Comparison of ENCODE assay signal across 9 mouse cellular contexts in genomic region chr5:121998981-121999795, GRCm38 (mm10). TPM values are rescaled to one million over a fixed set of nuclear protein-coding genes. Genes with fewer than 3 reads are reported as not detected.
A peak's percentile ranks its signal among the peaks of the same experiment; 100 is the strongest.
DNase-seq lines count a peak whose midpoint lies in the region; ATAC-seq and TF ChIP-seq lines count a peak whose summit lies in the region.
"Had no signal": no experiment of that assay in that cellular context is flagged by ENCODE, and none has a peak within 500 bp of the region (broad histone marks: within the 10 kb centered on the region; RNA-seq: fewer than 3 reads in every experiment).

No protein-coding gene starts in this region.

- no peak for TF ChIP-seq POLR2A in bone marrow, adult 2 months (IDR thresholded peaks at IDR 0.05; ENCODE audit: borderline replicate concordance, control insufficient read depth, low read depth, low read length)
- no peak for TF ChIP-seq POLR2A in embryonic fibroblast, embryonic 13.5 days (IDR thresholded peaks at IDR 0.05; ENCODE audit: low read depth, low read length)

- WGBS in midbrain, embryonic 14.5 days, result 67% methylated on average over 10 of the region's 10 CpGs
- WGBS in midbrain, embryonic 16.5 days, result 61% methylated on average over 10 of the region's 10 CpGs
- WGBS in bone marrow, adult 2 months, result 48% methylated on average over 10 of the region's 10 CpGs
- WGBS in liver, embryonic 13.5 days (ENCODE audit: insufficient replicate concordance), result 43% methylated on average over 10 of the region's 10 CpGs

- peak; percentile 72 for TF ChIP-seq CTCF in bone marrow, adult 2 months (IDR thresholded peaks at IDR 0.05; ENCODE audit: control insufficient read depth, insufficient read depth, low read length)
- TF ChIP-seq CTCF in embryonic fibroblast, embryonic 13.5 days (IDR thresholded peaks at IDR 0.05; ENCODE audit: borderline replicate concordance, insufficient read depth, low read length), result peak; percentile 47; the same call in 1 of the 2 replicates

- peak; percentile 68 for DNase-seq in midbrain, embryonic 14.5 days
- peak; percentile 2 to 66 for DNase-seq in kidney, adult 8-10 months
- DNase-seq in liver, embryonic 13.5 days, result peak; percentile 27
- peak; percentile 67 to 80 for DNase-seq in right cerebral cortex, adult 2 months (ENCODE audit: low spot score in 2 of 2)
- DNase-seq in urinary bladder, postnatal 14 days (ENCODE audit: low spot score), result peak; percentile 84

- no peak overlapping the region for H3K9ac ChIP-seq in midbrain, embryonic 14.5 days (replicated peaks; ENCODE audit: low read length)
- H3K9ac ChIP-seq in midbrain, embryonic 16.5 days (ENCODE audit: low read depth, low read length), result no peak overlapping the region
- no peak overlapping the region for H3K9ac ChIP-seq in liver, embryonic 13.5 days
- H3K9ac ChIP-seq: neural tube, embryonic 13.5 days had no signal

- H3K36me3 ChIP-seq in midbrain, embryonic 14.5 days (ENCODE audit: control insufficient read depth, insufficient read depth, low read length), result no peaks in the 10 kb centered on the region
- H3K36me3 ChIP-seq in midbrain, embryonic 16.5 days (ENCODE audit: control insufficient read depth, insufficient read depth, low read length), result no peaks in the 10 kb centered on the region
- H3K36me3 ChIP-seq in liver, embryonic 13.5 days, result no peaks in the 10 kb centered on the region
- H3K36me3 ChIP-seq: neural tube, embryonic 13.5 days had no signal

- no peaks in the 10 kb centered on the region for H3K27me3 ChIP-seq in midbrain, embryonic 14.5 days (ENCODE audit: control insufficient read depth, insufficient read depth, low read length)
- no peaks in the 10 kb centered on the region for H3K27me3 ChIP-seq in midbrain, embryonic 16.5 days (ENCODE audit: control insufficient read depth, insufficient read depth, low read depth, low read length)
- H3K27me3 ChIP-seq in liver, embryonic 13.5 days, result no peaks in the 10 kb centered on the region
- H3K27me3 ChIP-seq: neural tube, embryonic 13.5 days had no signal

- no peak overlapping the region for H3K27ac ChIP-seq in midbrain, embryonic 14.5 days (replicated peaks; ENCODE audit: low read depth, low read length)
- no peak overlapping the region for H3K27ac ChIP-seq in midbrain, embryonic 16.5 days (ENCODE audit: low read length)
- no peak overlapping the region for H3K27ac ChIP-seq in bone marrow, adult 2 months (ENCODE audit: control insufficient read depth, insufficient read depth, low read depth, low read length, poor library complexity)
- H3K27ac ChIP-seq in embryonic fibroblast, embryonic 13.5 days (ENCODE audit: insufficient read depth, low read length), result no peak overlapping the region
- H3K27ac ChIP-seq in liver, embryonic 13.5 days, result no peak overlapping the region
- H3K27ac ChIP-seq: neural tube, embryonic 13.5 days had no signal

- H3K4me2 ChIP-seq in midbrain, embryonic 14.5 days (ENCODE audit: low read length), result no peak overlapping the region
- no peak overlapping the region for H3K4me2 ChIP-seq in midbrain, embryonic 16.5 days (ENCODE audit: low read length)
- no peak overlapping the region for H3K4me2 ChIP-seq in liver, embryonic 13.5 days
- H3K4me2 ChIP-seq: neural tube, embryonic 13.5 days had no signal

- no peaks in the 10 kb centered on the region for H3K9me3 ChIP-seq in midbrain, embryonic 14.5 days (ENCODE audit: control insufficient read depth, low read length)
- no peaks in the 10 kb centered on the region for H3K9me3 ChIP-seq in midbrain, embryonic 16.5 days (replicated peaks; ENCODE audit: control insufficient read depth, low read length, poor library complexity, severe bottlenecking)
- no peaks in the 10 kb centered on the region for H3K9me3 ChIP-seq in liver, embryonic 13.5 days (replicated peaks)
- H3K9me3 ChIP-seq: neural tube, embryonic 13.5 days had no signal

- H3K4me3 ChIP-seq in midbrain, embryonic 14.5 days (replicated peaks; ENCODE audit: low read depth, low read length), result no peak overlapping the region
- H3K4me3 ChIP-seq in midbrain, embryonic 16.5 days (ENCODE audit: low read depth, low read length), result no peak overlapping the region
- H3K4me3 ChIP-seq in bone marrow, adult 2 months (replicated peaks; ENCODE audit: control insufficient read depth, low read depth, low read length), result no peak overlapping the region
- H3K4me3 ChIP-seq in embryonic fibroblast, embryonic 13.5 days (ENCODE audit: insufficient read depth, low read length), result no peak overlapping the region
- H3K4me3 ChIP-seq in liver, embryonic 13.5 days (replicated peaks), result no peak overlapping the region
- H3K4me3 ChIP-seq: neural tube, embryonic 13.5 days had no signal

- no peak for ATAC-seq in midbrain, embryonic 14.5 days (ENCODE audit: low FRiP score, low TSS enrichment)
- ATAC-seq in midbrain, embryonic 16.5 days, result no peak
- no peak for ATAC-seq in liver, embryonic 13.5 days (ENCODE audit: low read depth)

- peaks cover 17% of the 10 kb centered on the region for H3K4me1 ChIP-seq in midbrain, embryonic 14.5 days (ENCODE audit: control insufficient read depth, insufficient read depth, low read length)
- H3K4me1 ChIP-seq in midbrain, embryonic 16.5 days (ENCODE audit: control insufficient read depth, insufficient read depth, low read length), result peaks cover 10% of the 10 kb centered on the region
- peaks cover 2% of the 10 kb centered on the region; the same call in 1 of the 2 replicates for H3K4me1 ChIP-seq in bone marrow, adult 2 months (ENCODE audit: control insufficient read depth, insufficient read depth, low read length)
- H3K4me1 ChIP-seq in embryonic fibroblast, embryonic 13.5 days (ENCODE audit: control insufficient read depth, insufficient read depth, low read length), result no peaks in the 10 kb centered on the region
- peaks cover 16% of the 10 kb centered on the region for H3K4me1 ChIP-seq in liver, embryonic 13.5 days (replicated peaks)

RNA-seq across cellular contexts. Expression of gene Cux2, which starts 50.7 kb away (rescaled TPM):
- 25.5 and 28.8 TPM in 2 replicates for polyA plus RNA-seq in midbrain, embryonic 14.5 days (2014; fragmentation: Nextera tagmentation; extraction: Ambion mirVana)
- polyA plus RNA-seq in midbrain, embryonic 16.5 days (2015; fragmentation: Nextera tagmentation; extraction: Ambion mirVana), result 20.1 and 20.2 TPM in 2 replicates
- polyA plus RNA-seq in bone marrow, adult 2 months (2011; ENCODE audit: insufficient read depth, insufficient read length, low replicate concordance, missing spikeins), result 0.41 and 1.2 TPM in 2 replicates
- polyA plus RNA-seq in embryonic fibroblast, embryonic 13.5 days (2011; ENCODE audit: insufficient read length, low read depth, missing spikeins), result 1.0 TPM in 1 of 2 replicates, not detected in the other
- 0.59 and 0.88 TPM in 2 replicates for polyA plus RNA-seq in liver, embryonic 13.5 days (2015; fragmentation: Nextera tagmentation; extraction: Ambion mirVana)

Comparison
In these comparisons a context has a peak if more than half of its experiments do, and no peak if none do; other contexts are left out.
1. DNase-seq: peak in every context shown above with its lines; median percentile 84 in urinary bladder, postnatal 14 days; 74 in right cerebral cortex, adult 2 months; 68 in midbrain, embryonic 14.5 days; 34 in kidney, adult 8-10 months; 27 in liver, embryonic 13.5 days.